Mouse (Mus musculus) midbrain, postnatal 0 days (tissue): ENCODE results near the gene Camk2b. TPM values are rescaled to one million over a fixed set of nuclear protein-coding genes. Genes with fewer than 3 reads are reported as not detected.
A peak's percentile ranks its signal among the peaks of the same experiment; 100 is the strongest.

Source experiments
- ATAC-seq: fragments of 200-750 bp; cut with Nextera tagmentation; 2 replicates; pipeline ENCODE4 v1.8.0; 2017; ENCODE audit warnings: moderate number of reproducible peaks, mild to moderate bottlenecking, moderate TSS enrichment, moderate library complexity; ENCODE audit not compliant: low FRiP score
- DNase-seq: peaks from one replicate; pipeline ENCODE4 v3.0.0-alpha.2; 2015; ENCODE audit warnings: low spot score
- H3K27ac ChIP-seq: fragments of 300-500 bp; sonication (generic); 2 replicates; pipeline ENCODE4 v1.5.1; 2014; ENCODE audit warnings: low read depth, mild to moderate bottlenecking, low read length, mixed read lengths
- H3K27me3 ChIP-seq: fragments of 300-500 bp; sonication (generic); 2 replicates; pipeline ENCODE4 v1.6.1; 2014; ENCODE audit warnings: low read length, control low read depth, mixed read lengths; ENCODE audit not compliant: insufficient read depth
- H3K36me3 ChIP-seq: fragments of 300-500 bp; sonication (generic); 2 replicates; pipeline ENCODE4 v1.6.1; 2014; ENCODE audit warnings: low read length, control low read depth, mixed read lengths; ENCODE audit not compliant: insufficient read depth
- H3K4me1 ChIP-seq: fragments of 300-500 bp; sonication (generic); 2 replicates; pipeline ENCODE4 v1.6.1; 2014; ENCODE audit warnings: mild to moderate bottlenecking, control low read depth, antibody characterized with exemption, low read length, mixed read lengths; ENCODE audit not compliant: insufficient read depth
- H3K4me2 ChIP-seq: fragments of 300-500 bp; sonication (generic); 2 replicates; pipeline ENCODE4 v1.6.1; 2014; ENCODE audit warnings: low read depth, mild to moderate bottlenecking, low read length, mixed read lengths; ENCODE audit not compliant: poor library complexity, severe bottlenecking
- H3K4me3 ChIP-seq: fragments of 300-500 bp; sonication (generic); 2 replicates; pipeline ENCODE4 v1.5.1; 2014; ENCODE audit warnings: low read depth, mild to moderate bottlenecking, low read length, moderate library complexity
- H3K9ac ChIP-seq: fragments of 300-500 bp; sonication (generic); replicated peaks from 2 replicates; pipeline ENCODE4 v1.6.1; 2014; ENCODE audit warnings: mild to moderate bottlenecking, low read length, moderate library complexity, mixed read lengths; ENCODE audit not compliant: poor library complexity, severe bottlenecking
- H3K9me3 ChIP-seq: fragments of 300-500 bp; sonication (generic); 2 replicates; pipeline ENCODE4 v1.6.1; 2016; ENCODE audit warnings: low read length, control low read depth
- CTCF ChIP-seq: IDR thresholded peaks from 2 replicates; pipeline ENCODE4 v1.5.1; 2016; ENCODE audit warnings: antibody characterized with exemption, mild to moderate bottlenecking
- WGBS: fragments of 180-500 bp; shearing (Covaris S2); extraction: QIAGEN DNeasy Blood & Tissue Kit; methylation state at CpG from one replicate; pipeline ENCODE4 v1.1.7; 2014; 5-methylcytosine and 5-hydroxymethylcytosine counted together
- polyA plus RNA-seq: library from polyadenylated mRNA; unstranded; fragments of >200 nt; fragmentation: Nextera tagmentation; extraction: Ambion mirVana; gene quantifications from 2 replicates; pipeline ENCODE4 v1.2.1, GENCODE M21; 2015
- total RNA-seq: library from RNA; depleted of rRNA; stranded (reverse); fragments of >200 nt; gene quantifications from 2 replicates; pipeline ENCODE4 v1.2.3, GENCODE M21; 2014

Gene Camk2b
- total and polyA plus RNA-seq, 2 experiments from 2014 or later = 208 to 225 TPM

DNA sequence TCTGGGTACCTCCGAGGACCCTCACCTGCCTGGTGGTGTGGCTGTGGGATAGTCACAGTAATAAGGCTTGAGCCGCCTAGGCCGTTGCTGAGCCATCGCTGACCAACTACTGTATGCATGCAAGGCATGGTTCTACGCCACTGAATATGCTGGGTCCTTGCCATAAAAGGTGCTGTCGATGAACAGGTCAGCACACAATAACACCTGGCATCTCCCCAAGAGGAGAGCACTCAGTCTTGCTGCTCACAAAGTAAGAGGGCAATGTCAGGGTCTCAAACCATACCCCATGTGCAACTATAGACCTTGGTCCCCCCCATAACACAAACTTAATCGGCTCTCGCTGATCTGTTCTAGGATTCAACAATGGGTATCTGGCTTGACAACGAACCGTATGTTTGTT, 7.0 kb downstream of the Camk2b start:
- no peaks in the 10 kb centered on the region for H3K9me3 ChIP-seq
- H3K4me3 ChIP-seq = no peak overlapping the region
- DNase-seq (no peak), ATAC-seq (no peak)
- H3K36me3 ChIP-seq = no peaks in the 10 kb centered on the region
- peaks cover 10% of the 10 kb centered on the region; the same call in 1 of the 2 replicates for H3K4me1 ChIP-seq
- no peak overlapping the region for H3K27ac ChIP-seq
- no peak for TF ChIP-seq CTCF
- no peak overlapping the region for H3K9ac ChIP-seq
- WGBS = 93% methylated on average over 10 of the region's 10 CpGs
- no peaks in the 10 kb centered on the region for H3K27me3 ChIP-seq
- no peak overlapping the region for H3K4me2 ChIP-seq

- no peaks in the 10 kb centered on the region for H3K4me1 ChIP-seq
- no peak for TF ChIP-seq CTCF
- H3K9ac ChIP-seq = no peak overlapping the region
- H3K4me3 ChIP-seq = no peak overlapping the region
- no peak for DNase-seq
- WGBS = 90% methylated on average over 8 of the region's 8 CpGs
- H3K27me3 ChIP-seq = no peaks in the 10 kb centered on the region
- no peak overlapping the region for H3K4me2 ChIP-seq
- H3K9me3 ChIP-seq = no peaks in the 10 kb centered on the region
- H3K27ac ChIP-seq = no peak overlapping the region
- H3K36me3 ChIP-seq = no peaks in the 10 kb centered on the region
- no peak for ATAC-seq
Observed at GRCm38 (mm10) chr11:6053386-6053785, 12.8 kb downstream of the Camk2b start.

- no peak for TF ChIP-seq CTCF
- H3K4me2 ChIP-seq = no peak overlapping the region
- no peaks in the 10 kb centered on the region for H3K27me3 ChIP-seq
- H3K4me1 ChIP-seq = no peaks in the 10 kb centered on the region
- 61% methylated on average over 4 of the region's 4 CpGs for WGBS
- no peak overlapping the region for H3K4me3 ChIP-seq
- ATAC-seq (no peak), DNase-seq (no peak)
- H3K36me3 ChIP-seq = peaks cover 8% of the 10 kb centered on the region; the same call in 1 of the 2 replicates
- no peak overlapping the region for H3K9ac ChIP-seq
- H3K9me3 ChIP-seq = no peaks in the 10 kb centered on the region
- no peak overlapping the region for H3K27ac ChIP-seq
Observed at GRCm38 (mm10) chr11:6050066-6050560, 16.0 kb downstream of the Camk2b start.

DNA sequence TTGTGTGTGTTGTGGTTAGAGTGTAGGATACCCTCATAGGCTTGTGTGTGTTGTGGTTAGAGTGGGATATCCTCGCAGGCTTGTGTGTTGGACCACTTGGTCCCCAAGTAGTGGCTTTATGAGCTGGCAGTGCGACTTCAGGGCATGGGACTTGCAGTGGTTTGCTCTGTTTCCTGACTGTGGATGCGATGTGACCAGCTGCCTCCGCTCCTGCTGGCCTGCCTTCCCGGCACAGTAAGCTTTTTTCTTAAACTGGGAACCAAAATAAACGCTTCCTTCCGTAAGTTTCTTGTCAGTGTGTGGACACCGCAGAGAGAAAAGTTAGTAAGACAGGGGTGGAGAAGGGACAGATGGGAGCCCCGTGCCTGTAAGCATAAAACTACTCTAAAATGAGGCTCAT, 18.0 kb downstream of the Camk2b start:
- Histone ChIP-seq H3K4me3 (no peak overlapping the region), H3K27me3 (no peaks in the 10 kb centered on the region), H3K27ac (no peak overlapping the region), H3K4me1 (no peaks in the 10 kb centered on the region), H3K9me3 (no peaks in the 10 kb centered on the region), H3K36me3 (peaks cover 8% of the 10 kb centered on the region; the same call in 1 of the 2 replicates), H3K9ac (no peak overlapping the region), H3K4me2 (no peak overlapping the region)
- DNase-seq (no peak), ATAC-seq (no peak)
- no peak for TF ChIP-seq CTCF
- 82% methylated on average over 9 of the region's 9 CpGs for WGBS

GRCm38 (mm10) chr11:6038929-6039328, 27.2 kb downstream of the Camk2b start:
- Histone ChIP-seq H3K9ac (no peak overlapping the region), H3K27ac (no peak overlapping the region), H3K9me3 (no peaks in the 10 kb centered on the region), H3K36me3 (no peaks in the 10 kb centered on the region), H3K4me3 (no peak overlapping the region), H3K4me1 (no peaks in the 10 kb centered on the region), H3K27me3 (no peaks in the 10 kb centered on the region), H3K4me2 (no peak overlapping the region)
- DNase-seq (peak; percentile 1), ATAC-seq (no peak)
- 44% methylated on average over 7 of the region's 7 CpGs for WGBS
- no peak for TF ChIP-seq CTCF

DNA sequence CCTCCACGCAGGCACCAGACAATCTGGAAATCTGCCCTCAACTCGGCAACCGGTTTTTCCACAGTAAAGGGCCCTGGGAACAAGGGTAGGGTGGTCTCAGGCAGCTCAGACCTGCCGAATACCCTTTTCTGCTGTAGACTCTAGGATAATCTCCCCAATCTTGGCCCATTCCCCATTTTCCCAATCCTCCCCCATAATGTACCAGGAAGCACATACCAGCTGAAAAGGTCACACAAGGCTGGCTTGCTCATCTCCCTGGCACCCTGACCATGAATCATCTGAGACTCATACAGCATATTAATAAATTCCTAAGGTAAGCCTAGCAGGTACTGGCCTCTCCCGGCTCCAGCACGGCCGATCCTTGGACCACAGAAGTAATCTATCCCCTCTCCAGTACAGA, 28.5 kb downstream of the Camk2b start:
- Histone ChIP-seq H3K4me1 (no peaks in the 10 kb centered on the region), H3K27me3 (no peaks in the 10 kb centered on the region), H3K36me3 (no peaks in the 10 kb centered on the region), H3K9ac (no peak overlapping the region), H3K4me3 (no peak overlapping the region), H3K4me2 (no peak overlapping the region), H3K27ac (no peak overlapping the region), H3K9me3 (no peaks in the 10 kb centered on the region)
- WGBS = 86% methylated on average over 7 of the region's 7 CpGs
- no peak for TF ChIP-seq CTCF
- DNase-seq (no peak), ATAC-seq (no peak)
